Comparison of ENCODE assay signal across 21 mouse cellular contexts in the genomic region with DNA sequence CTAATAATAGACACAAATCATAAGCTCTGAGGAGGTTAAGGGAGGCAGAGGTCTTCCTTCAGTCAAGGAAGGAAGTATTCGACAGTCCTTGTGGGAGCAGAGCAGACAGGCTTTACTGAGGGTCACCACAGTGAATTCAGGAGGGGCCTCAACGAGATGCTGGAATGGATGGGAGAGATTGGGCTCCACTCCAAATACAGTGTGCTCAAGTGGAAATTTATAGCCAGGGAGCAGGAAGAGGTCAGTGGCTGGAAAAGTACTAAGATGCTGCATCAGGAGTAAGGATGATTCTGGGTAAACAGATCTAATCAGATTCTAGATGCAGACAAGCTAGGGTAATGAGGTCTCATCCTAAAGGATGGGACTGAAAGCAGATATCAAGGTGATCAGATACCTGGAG. TPM values are rescaled to one million over a fixed set of nuclear protein-coding genes. Genes with fewer than 3 reads are reported as not detected.
A peak's percentile ranks its signal among the peaks of the same experiment; 100 is the strongest.
DNase-seq lines count a peak whose midpoint lies in the region.
"Had no signal": no experiment of that assay in that cellular context is flagged by ENCODE, and none has a peak within 500 bp of the region (broad histone marks: within the 10 kb centered on the region; RNA-seq: fewer than 3 reads in every experiment).

No protein-coding gene starts in this region.

- peak; percentile 89 for DNase-seq in heart, adult 11 months
- no peak for DNase-seq in heart, embryonic 10.5 days (ENCODE audit: low spot score)
- peak; percentile 7 for DNase-seq in adrenal gland, adult 8-10 months
- peak; percentile 50 to 72 for DNase-seq in kidney, adult 8-10 months
- DNase-seq in kidney, postnatal 36 days, result peak; percentile 61 to 78
- no peak for DNase-seq in retina, embryonic 14.5 days (ENCODE audit: low spot score)
- DNase-seq in left cerebral cortex, postnatal 10 days (ENCODE audit: extremely low spot score in 1 of 2, low spot score in 2 of 2), result no peak
- DNase-seq: cerebellum, adult 11-12 months; gastrocnemius, postnatal 10 days; left cerebral cortex, postnatal 4 days; liver, embryonic 13.5 days; lung, postnatal 10 days; right cerebral cortex, adult 18-20 months; spleen, adult 18-20 months; thymus, postnatal 25 days had no signal

- intact Hi-C loops in left cerebral cortex, postnatal 10 days (cut with DNase I), result no loop called here

- no peak overlapping the region for H3K27ac ChIP-seq in heart, embryonic 10.5 days
- H3K27ac ChIP-seq: embryonic facial prominence, embryonic 12.5 days; liver, embryonic 13.5 days had no signal

- H3K9me3 ChIP-seq in heart, embryonic 10.5 days, result no peaks in the 10 kb centered on the region
- H3K9me3 ChIP-seq: embryonic facial prominence, embryonic 12.5 days; liver, embryonic 13.5 days had no signal

- no peak overlapping the region for H3K4me3 ChIP-seq in heart, embryonic 10.5 days
- H3K4me3 ChIP-seq: embryonic facial prominence, embryonic 12.5 days; liver, embryonic 13.5 days had no signal

- H3K4me1 ChIP-seq in heart, embryonic 10.5 days, result no peaks in the 10 kb centered on the region
- H3K4me1 ChIP-seq: embryonic facial prominence, embryonic 12.5 days; liver, embryonic 13.5 days had no signal

- no peaks in the 10 kb centered on the region for H3K36me3 ChIP-seq in heart, embryonic 10.5 days
- H3K36me3 ChIP-seq: embryonic facial prominence, embryonic 12.5 days; liver, embryonic 13.5 days had no signal

- WGBS in heart, embryonic 10.5 days, result 70% methylated on average over 2 of the region's 2 CpGs

- no peaks in the 10 kb centered on the region for H3K27me3 ChIP-seq in heart, embryonic 10.5 days (ENCODE audit: insufficient read depth, poor library complexity, severe bottlenecking)
- H3K27me3 ChIP-seq: embryonic facial prominence, embryonic 12.5 days; liver, embryonic 13.5 days had no signal

RNA-seq across cellular contexts. Expression of gene Gm21962, which starts 44.6 kb away (rescaled TPM):
- not detected in 2 replicates for polyA plus RNA-seq in heart, embryonic 10.5 days (2016; fragmentation: Nextera tagmentation; extraction: Ambion mirVana)
- not detected for total RNA-seq in adrenal gland, adult 8-10 months (2022)
- not detected for total RNA-seq in left cerebral cortex, postnatal 10 days (2021)
- total RNA-seq: gastrocnemius, postnatal 10 days; hematopoietic stem cell, adult 5-6 weeks; layer of hippocampus, adult 8-10 months; left cerebral cortex, postnatal 4 days; neutrophil, adult 5-6 weeks had no signal
- polyA plus RNA-seq: embryonic facial prominence, embryonic 12.5 days; heart, embryonic 14.5 days; liver, embryonic 13.5 days; stomach, embryonic 16.5 days had no signal

Comparison
In these comparisons a context has a peak if more than half of its experiments do, and no peak if none do; other contexts are left out.
1. DNase-seq: peak in heart, adult 11 months (single experiment), adrenal gland, adult 8-10 months (single experiment), kidney, adult 8-10 months (2 of 2) and kidney, postnatal 36 days (2 of 2); none in heart, embryonic 10.5 days (single experiment), retina, embryonic 14.5 days (single experiment) and left cerebral cortex, postnatal 10 days (0 of 2).